Mouse (Mus musculus) cerebellum, adult 8-10 months (tissue): ENCODE measurements at regions not wholly inside any gene's neighbourhood (a gene's known extent, or its start where the extent isn't known, plus 50 kb on each side); places are given as distances from the start of the nearest gene placed in this dataset.
A peak's percentile ranks its signal among the peaks of the same experiment; 100 is the strongest.

ENCODE experiments used
- DNase-seq: peaks from one replicate; pipeline ENCODE4 v3.0.0; 2022

DNA sequence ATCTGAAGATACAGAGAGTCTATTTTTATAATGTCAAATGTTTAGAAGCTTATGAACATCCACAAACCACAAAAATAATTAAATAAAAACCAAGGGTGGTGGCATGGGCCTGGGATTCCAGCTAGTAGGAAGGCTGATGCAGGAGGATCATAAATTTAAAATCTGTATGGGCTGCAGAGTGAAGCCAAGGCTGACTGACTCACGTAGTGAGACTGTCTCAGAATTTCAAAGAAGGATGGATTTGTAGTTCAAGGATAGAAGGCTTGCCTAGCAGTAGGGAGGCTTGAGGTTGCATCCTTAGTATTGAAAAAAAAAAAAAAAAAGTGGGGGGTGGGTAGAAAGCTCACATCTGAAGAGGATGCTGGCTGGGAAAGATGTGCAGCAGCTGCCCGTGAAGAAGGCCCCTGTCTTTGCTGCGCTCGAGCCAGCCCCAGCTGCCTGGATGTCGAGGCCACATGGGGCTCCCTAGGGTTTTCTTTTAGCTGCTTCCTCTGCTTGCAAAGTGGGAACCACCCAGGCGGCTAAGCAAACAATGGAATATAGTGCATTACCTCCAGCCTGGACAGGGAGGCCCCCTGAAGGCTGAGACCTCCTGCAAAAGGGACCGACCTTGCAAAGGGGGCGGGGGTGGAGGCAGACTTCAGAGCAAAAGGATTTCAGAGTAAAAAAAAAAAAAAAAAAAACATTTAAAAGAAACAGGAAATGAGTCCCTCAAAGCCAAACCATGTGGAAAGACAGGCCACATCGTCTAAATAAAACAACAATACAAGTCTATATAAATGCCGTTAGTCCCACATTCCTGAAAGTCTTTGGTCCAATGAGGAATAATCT lies 101.3 kb downstream of the Tmco5 start:
- no peak for DNase-seq

DNA sequence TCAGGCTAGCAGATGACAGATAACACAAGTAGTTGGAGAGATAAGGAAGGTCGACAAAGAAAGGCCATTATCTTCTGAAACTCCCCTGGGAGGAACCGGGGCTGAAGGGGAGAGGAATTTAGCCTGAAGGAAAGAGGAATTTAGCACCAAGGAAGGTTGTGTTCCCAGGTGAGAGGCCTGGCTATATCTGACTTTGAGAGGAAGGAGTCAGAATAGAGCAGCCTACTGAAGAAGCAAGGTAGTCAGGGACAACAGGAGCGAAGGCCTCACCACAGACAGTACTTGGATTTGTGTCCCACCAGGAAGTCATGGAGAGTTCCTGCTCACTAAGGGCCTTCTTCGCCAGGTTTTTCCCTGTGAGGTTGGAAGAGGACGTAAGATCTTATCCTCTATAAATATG lies 102.2 kb downstream of the Tmco5 start:
- DNase-seq, result no peak

DNA sequence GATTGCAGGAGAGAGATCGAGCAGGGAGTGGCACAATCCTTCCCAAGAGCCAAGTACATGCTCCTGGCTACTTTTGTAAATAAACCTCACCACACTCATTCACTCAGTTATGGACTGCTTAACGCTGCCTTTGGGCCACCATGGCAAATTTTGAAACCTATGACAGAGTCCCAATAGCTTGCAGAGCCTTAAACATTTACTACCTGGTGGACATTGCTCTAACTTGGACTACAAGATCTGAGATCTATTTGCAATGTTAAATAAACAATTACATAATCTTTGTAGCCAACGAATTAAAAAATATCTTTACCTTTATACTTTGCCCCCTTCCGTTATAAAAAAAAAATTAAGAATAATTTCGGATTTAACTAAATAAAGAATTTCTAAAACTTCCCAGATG lies 104.9 kb downstream of the Tmco5 start:
- no peak for DNase-seq

DNA sequence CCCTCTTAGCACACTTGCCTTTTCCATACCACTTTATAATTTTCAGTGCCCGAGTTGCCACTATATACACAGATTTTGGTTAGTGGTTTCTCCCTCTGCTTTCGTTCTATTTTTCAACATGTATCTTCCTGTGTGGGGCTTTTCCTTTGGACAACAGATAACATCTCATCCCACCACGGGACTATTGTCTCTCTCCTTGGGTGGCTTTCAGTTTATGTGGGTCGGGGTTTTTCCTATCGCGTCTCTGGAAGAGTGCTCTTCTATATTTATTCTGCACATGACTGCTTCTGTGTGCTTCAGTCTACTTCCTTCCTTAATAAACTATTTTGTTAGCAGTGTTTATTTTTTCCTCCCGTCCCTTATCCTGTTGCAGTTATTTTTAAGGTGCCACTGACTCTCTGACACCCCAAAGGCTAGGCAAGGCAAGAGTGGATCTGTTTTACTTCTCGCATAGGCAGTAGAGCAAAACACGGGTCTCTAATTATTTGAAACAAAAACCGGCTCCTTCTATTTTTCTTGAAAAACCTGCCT lies 105.4 kb downstream of the Tmco5 start:
- DNase-seq, result no peak

DNA sequence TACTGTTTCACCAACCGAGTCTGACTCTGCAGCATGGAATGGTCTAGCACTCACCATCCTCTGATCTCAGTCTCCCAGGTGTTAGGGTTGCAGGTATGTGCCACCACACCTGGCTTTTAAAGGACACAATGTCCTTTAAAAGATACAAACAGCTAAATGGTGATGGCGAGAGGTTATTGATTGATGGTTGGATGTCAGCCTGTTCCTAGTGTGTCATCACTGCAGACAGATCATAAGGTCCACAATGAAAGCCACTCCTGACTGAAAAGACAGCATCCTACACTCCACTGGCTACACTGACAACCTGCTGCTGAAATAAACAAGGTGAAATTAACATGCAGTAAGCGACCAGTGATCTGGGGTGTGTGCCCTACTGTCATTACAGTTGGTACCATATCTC lies 106.1 kb downstream of the Tmco5 start:
- DNase-seq, result no peak

DNA sequence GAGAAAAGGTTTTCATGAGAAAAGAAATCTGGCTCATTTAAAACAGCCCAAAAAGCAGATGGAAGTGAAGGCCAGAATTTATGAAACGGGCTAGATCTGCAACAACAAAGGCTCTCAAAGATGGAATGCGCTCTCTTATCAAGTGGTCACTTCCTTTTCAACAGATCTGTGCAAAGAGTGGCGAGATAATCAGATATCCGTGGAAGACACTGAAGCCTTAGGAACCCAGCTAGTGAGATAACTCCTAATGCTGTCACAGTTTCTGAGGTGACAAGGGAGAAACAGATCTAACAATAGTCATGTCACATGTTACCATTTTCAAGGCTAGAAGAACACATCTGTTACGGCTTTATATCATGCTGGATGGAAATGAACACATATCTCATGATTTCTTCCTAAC lies 107.1 kb downstream of the Tmco5 start:
- no peak for DNase-seq

DNA sequence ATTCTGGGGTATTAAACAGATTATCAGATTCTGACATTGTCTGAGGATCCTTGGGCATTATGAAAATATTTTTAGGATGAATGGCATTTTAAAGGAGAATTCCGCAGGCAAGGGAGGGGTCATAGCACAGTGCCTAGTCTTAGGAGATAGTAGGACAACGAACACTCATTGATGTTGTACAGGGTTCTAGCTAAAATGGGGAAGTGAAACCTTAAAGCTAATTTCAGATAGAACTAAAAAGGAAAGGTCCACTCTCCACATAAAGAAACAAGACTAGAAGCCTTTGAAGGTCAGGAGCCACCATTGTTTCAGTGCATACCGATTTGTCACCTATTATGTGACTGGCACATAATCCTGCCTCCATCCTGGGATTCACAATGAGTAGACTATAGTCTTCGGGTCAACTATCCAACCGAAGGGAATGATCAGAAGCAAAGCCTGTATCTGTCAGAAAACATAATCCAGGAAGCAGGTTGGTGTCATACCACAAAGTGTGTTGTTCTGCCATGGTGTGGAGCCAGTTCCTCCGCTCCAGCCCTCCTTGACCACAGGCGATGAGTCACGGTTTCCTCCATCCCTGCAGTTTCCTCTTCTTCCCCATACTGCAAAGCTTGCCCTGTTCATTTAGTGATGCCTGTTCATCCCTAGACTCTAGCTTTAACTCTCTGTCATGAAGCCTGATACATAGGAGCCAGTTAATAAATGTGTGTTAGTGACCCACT lies 110.6 kb downstream of the Tmco5 start:
- DNase-seq, result no peak

DNA sequence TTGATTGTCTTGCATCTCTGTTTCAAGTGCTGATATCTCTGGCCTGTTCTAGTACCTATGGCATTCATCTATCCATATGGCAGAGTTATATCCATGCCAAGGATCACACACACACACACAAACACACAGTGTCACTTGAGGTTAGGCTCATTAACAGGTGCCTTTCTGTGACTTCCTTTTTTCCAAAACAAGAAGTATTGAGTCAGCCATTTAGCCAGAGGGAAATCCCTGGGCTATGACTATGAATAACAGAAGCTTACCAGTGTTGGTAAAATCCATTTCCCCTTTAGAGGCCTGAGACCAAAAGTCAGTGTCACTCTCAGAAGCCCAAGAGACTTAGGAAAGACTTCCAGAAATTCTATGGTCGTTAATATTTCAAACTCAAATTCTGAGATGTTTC lies 111.6 kb downstream of the Tmco5 start:
- no peak for DNase-seq

DNA sequence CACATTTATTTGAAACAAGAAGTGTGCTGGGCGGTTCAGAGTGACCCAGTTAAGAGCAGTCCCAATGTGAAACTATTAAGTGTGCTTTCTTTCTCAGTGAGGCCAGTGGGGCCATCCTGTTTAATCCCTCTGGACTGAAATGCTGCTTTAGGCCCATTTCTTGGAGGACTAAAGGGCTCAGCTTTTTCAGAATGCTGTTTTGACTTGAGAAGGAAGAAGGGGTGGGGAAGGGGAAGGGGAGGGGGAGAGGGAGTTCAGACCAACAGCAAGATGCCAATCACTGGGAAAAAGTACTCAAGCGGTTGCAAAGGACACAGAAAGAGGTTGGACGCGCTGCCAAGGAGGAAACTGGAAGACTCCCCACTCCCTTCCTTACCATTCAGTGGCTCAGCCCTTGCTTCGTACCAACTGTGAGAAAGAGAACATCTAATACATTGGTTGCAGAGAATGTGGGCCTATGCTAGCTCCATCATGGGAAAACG lies 113.1 kb downstream of the Tmco5 start:
- no peak for DNase-seq

DNA sequence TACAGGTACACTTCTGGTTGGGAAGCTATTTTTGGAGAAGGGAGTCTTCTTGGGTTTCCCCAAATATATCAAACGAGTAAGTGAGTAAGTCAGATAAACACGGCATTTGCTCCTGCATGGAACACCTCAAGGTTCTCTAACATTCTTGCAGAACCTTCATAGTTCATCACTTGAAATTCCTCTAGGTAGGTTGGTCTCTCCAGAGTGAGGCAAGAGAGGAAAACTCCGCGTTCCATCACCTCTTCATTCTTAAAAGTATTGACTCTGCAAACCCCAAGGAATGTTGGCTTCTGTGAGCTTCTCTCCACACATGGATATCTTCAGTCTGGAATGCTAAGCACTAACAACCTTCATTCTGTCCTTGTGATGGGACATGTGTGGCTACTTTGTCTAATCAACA lies 115.2 kb downstream of the Tmco5 start:
- DNase-seq, result no peak

DNA sequence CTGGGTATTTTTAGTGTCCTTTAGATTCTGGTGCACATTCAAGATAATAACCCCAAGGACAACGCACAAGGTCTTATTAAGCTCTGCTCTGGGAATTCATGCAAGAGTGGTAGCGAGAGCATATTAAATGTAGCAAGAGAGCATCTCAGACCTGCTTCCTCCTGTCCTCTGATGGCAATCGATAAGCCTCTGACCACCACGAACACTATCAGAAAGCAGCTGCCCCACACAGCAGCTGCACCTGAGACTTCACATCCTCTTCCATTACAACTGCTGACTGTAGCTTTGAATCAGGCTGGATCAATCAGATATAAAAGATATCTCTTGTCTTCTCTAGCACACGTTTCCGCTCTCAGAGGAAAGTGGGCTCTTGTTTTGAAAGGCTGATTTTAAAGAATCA lies 117.8 kb downstream of the Tmco5 start:
- DNase-seq, result no peak

DNA sequence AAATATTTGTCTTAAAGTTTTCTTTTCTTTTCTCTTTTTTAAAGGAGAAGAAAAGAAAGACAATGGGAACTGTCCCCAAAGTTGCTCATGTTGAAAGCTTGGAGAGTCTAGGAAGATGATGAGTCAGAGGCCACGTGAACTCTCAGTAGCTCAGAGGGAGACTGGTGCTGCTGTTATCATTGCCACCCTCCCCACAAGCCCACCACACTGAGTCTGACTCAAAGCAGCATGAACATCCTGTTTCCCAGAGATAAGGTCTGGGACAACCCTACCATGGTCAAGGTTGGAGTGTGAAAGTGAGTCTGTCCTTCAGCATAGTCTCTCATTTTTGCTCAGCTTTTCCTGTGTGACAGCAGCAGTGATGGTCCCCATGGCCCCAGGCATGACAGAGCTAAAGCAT lies 120.3 kb downstream of the Tmco5 start:
- DNase-seq, result no peak

DNA sequence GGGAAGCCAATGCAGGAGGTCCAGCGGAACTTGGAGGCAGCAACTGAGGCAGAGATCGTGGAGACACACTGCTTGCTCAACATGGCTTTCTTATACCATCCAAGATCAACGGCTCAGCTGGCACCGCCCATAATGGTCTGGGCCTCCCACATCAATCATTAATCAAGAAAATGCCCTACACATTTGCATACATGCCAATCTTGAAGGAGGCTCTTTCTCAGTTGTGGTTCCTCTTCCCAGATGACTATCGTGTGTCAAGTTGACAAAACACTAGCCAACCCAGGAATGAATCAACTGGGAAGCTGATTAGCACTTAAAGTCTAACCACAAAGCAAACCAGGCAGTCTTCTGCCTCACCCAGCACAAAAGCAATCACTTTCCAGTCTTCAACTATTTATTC lies 121.1 kb downstream of the Tmco5 start:
- DNase-seq, result no peak

DNA sequence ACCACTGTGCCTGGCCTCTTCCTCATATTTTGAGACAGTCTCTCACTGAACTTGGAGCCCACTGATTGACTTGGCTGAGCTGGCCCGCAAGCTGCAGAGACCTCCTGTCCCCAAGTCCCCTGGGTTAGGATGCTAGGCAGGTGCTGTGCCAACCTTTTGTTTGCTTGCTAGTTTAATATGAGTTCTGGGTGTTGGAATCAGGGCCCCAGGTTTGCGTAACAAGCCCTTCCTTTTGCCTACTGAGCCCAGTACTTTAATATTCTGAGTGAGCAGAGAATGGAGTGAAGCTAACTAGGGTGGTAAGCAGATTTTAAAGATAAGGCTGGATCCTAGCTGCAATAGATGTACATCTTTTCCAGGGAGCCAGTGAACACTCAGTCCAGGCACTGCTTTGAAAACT lies 117.2 kb upstream of the Spred1 start:
- DNase-seq, result no peak

DNA sequence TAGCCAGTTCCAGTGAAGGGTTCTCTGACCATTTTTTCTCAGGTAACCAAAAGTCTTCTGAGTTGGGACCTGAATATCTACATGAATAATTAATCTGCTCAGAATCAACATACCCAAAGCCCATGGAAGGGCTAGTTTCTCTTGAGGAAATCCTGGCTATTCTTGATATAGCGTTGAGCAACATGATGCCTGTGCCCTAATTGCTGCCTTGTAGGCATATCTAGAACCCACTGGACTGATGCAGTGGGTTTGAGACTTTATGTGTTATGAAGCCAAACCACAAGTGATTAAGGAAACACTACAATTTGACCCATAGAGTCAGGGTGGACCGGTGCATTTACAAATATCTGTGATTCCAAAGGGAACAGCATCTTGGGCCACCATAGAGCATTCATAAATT lies 114.3 kb upstream of the Spred1 start:
- no peak for DNase-seq

DNA sequence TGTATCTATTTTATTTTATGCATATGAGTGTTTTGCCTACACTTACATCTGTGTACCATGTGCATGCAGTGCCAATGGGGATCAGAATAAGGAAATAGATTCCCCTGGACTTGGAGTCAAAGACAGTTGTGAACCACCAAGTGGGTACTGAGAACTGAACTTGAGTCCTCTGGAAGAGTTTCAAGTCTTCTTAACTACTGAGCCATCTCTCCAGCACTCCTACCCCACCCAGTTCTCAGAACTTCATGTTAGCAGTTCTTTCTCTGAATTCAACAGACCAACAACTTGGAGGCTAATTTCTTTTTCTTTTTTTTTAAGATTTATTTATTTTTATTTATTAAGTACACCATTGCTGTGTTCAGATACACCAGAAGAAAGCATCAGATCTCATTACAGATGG lies 112.3 kb upstream of the Spred1 start:
- no peak for DNase-seq

DNA sequence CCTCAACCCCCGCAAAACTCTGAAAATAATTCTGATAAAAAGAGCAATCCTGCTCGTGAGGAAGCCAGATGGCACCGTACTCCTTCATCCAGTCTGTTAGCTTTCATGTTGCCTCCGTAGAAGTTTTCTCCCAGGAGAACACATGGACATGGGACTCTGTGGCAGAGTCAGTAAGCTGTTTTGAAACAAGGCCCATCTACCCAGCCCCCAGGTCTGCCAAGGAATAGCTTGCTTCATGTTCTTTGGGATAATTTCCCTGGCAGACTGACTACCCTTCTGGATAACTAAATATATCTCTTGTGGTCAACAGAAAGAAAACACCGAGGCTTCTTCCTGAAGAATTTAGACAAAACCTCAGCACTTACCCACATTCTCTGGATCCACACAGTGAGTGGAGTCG lies 111.2 kb upstream of the Spred1 start:
- no peak for DNase-seq

DNA sequence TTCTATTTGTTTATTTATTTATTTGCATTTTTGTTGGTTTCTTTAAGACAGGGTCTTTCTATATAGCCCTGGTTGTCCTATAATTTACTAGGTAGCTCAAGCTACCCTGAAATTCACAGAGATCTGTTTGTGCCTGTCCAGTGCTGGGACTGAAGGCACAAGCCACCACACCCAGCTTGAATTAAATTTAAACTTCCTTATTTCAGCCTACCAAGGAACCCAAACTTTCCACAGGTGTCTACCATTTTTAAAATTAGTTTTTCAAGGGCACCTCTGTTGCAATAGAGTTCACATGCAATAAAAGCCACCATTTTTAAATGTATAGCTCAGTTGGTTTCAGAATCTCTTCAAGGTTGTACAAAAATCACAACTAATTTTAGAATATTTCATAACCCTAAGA lies 110.2 kb upstream of the Spred1 start:
- DNase-seq, result no peak

DNA sequence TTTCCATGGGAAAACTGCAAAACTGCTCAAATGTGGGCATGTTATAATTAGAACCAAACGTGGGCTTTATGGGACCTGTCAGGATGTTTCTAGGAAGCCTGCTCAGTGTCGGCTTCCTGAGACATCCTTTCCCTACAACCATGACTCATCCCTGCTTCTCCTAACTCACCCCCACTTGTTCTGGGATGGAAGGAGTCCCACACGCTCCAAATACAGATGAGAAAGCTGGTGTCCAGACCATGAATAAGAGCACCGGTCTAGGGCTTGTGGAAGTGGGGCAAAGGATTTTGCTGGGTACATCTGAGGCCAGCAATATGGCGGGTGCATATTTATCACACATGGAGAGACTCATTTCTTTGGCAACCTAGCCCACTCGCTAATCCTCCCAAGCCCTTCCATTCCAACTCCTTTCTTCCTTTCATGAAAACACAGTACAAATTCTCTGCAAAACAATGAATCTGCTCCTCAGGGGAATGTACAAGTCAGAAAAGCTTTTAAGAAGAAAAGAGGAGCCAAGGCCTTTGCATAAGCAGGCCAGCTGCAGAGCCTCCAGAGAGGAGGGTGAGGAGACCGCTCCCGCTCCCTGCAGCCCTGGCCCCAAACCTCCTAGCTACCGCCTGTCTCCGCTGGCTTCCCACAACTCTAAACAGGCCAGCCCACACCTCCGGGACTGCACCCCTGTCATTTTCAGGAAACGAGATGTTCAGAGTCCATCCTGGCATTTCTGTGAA lies 103.1 kb upstream of the Spred1 start:
- peak; percentile 2 for DNase-seq

DNA sequence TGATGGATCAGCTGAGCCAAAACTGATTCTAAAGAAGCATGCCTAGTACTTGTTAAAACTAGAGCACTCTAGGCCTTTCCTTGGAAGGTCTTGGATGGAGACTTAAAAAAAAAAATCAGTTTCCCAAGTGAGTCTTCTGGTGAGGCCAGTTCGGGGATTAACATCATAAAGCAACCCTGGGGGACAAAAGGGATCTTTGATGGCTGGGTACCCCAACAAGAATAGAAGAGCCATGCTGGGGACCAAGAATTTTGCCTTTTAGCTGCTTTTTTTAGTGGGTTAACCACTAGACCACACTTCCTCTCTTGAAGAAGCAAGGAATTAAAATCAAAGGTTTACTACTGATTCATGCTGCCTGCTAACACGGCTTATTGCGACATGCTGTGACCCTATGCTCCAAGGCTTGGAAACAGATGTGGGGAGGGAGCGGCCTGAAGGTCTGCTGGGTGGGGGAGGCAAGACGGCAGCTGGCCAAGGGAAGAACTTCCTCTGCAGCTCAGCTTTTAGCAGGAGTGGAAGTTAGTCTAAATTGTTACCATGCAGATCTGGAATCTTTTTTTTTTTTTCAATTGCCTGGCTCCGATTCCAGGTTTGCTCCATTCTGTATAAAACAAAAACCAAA lies 102.1 kb upstream of the Spred1 start:
- DNase-seq, result no peak

DNA sequence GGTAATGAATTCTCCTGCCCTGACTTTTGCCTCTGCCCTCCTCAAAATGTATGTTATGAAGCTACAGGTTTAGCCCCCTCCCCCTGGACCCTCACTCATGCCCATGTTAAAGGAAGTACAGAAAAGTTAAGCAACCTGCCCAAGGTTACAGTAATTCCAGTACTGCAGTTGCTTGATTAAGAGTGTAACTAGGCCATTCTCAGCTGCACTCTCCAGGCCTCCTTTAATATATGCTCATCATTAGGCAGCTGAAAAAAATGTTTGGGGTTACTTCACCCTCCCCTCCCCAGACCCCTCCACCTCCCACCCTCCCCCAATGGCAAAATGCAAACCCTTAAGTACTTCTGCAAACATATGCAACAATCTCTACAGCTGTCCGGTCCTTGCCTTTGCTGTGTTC lies 101.6 kb upstream of the Spred1 start:
- DNase-seq, result no peak

DNA sequence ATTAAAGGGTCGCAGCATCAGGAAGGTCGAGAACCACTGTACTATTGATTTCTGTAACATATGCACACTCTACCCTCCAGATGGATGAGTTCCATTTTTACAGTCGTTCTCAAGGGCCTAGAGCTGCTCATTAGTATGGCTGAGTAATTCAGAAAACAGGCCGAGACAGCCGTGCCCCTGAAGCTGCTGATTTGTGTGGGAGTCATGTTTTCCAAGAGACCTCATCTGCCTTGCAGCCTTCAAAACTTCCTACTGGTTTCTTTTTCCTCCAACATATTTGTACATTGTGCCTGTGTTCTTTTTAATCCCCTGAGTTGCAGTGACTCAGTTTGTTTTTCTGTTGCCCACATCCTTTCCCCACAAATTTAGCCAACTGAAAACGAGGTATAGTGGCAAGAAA lies 99.4 kb upstream of the Spred1 start:
- DNase-seq, result no peak

DNA sequence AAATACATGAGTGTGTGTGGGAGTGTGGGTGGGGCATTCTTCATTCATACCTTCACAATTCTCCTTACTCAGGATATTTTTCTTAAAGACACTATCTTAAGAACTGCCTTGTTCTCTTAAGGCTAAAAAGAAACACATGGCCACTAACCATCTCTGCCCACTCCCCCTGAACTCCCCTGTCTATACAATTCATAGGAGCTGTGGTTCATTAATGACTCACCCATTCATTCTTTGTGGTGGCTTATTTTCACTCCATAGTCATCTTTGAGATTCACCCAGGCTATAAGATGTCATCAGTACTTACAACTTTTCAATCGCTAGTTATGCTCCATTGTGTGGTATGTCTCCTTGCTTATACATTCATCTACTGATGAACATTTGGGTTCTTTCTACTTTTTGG lies 97.7 kb upstream of the Spred1 start:
- DNase-seq, result no peak
